Mouse (Mus musculus) E14TG2a.4 (cell line): ENCODE measurements at regions not wholly inside any gene's neighbourhood (a gene's known extent, or its start where the extent isn't known, plus 50 kb on each side); places are given as distances from the start of the nearest gene placed in this dataset.

ENCODE experiments used
- CTCF ChIP-seq: conservative IDR thresholded peaks from 2 replicates; pipeline ENCODE4 v1.5.1; 2014; ENCODE audit warnings: low read length
- NANOG ChIP-seq: IDR thresholded peaks from 2 replicates; pipeline ENCODE4 v1.6.1; 2014; ENCODE audit warnings: borderline replicate concordance, low read length, mixed read lengths
- POU5F1 ChIP-seq: IDR thresholded peaks from 2 replicates; pipeline ENCODE4 v1.6.1; 2014; ENCODE audit warnings: low read length, borderline replicate concordance

GRCm38 (mm10) chr3:22863595-22863994, 787.1 kb downstream of the Tbl1xr1 start:
- TF ChIP-seq CTCF = no peak
- no peak for TF ChIP-seq POU5F1
- no peak for TF ChIP-seq NANOG
